Mouse (Mus musculus): Measurements from ENCODE around the gene Tmem106c. TPM values are rescaled to one million over a fixed set of nuclear protein-coding genes. Genes with fewer than 3 reads are reported as not detected.

Tmem106c gene
- total RNA-seq, 2 experiments from 2014 or later, result 50.6 to 61.7 TPM

DNA sequence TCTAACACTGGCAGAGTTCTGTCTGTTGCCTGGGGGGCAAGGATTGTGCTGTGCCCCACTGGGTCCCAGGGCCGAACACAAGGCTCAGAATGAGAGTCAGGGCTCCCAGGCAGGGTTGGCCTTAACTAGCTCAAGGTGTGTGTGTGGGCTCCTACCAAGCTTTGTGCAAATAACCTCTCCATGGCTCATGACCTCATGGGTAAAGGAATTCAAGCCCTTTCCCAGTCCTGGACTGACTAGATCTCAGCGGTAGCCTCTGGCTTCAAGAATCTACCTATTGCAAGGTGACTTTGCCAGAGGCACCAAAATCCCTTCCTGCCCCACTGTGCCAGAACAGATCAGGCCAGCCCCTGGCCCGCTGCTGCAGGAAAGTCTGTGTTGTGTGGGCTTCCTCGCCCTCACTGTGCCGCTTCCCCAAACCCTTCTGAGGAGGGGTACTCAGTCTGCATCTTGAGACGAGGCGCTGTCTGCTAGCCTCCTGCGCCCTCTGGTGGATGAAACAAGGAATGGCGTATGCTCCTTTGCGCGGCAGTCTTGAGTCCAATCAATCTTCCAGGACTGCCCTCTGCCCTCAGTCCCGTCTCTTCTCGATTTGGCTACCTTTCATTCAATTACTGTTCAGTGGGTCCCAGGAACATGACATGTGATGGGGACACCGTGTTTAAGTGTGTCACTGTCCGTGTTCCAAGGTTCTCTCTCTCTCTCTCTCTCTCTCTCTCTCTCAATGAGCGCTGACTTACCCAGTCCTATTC, 11.7 kb upstream of the Tmem106c start:
- DNase-seq, result peak; percentile 60 to 61

DNA sequence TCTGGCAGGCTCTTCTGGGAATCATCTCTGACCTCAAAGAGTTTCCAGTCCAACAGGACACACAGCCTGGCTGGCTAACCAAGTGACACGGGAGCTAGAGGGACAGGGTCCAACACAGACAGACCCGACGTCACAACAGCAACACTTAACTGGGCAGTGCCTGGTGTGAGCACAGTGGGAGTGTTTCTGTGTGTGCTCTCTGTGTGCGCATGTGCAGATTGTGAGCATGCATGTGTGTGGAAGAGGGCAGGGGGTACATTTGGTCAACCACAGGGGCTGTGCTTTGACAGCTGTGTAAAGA, 11.2 kb upstream of the Tmem106c start:
- no peak for DNase-seq

GRCm38 (mm10) chr15:97954671-97955070, 9.3 kb upstream of the Tmem106c start:
- DNase-seq, result no peak

GRCm38 (mm10) chr15:97955286-97955685, 8.7 kb upstream of the Tmem106c start:
- no peak for DNase-seq

- no peak for DNase-seq
Observed at GRCm38 (mm10) chr15:97955742-97956141, 8.3 kb upstream of the Tmem106c start.

- no peak for DNase-seq
Observed at GRCm38 (mm10) chr15:97956416-97956815, 7.6 kb upstream of the Tmem106c start.

- peak in 1 of 2 experiments; percentile 9 for DNase-seq
Observed at GRCm38 (mm10) chr15:97963329-97963988, 541 bp upstream of the Tmem106c start.

- no peak for DNase-seq
Observed at GRCm38 (mm10) chr15:97964836-97965187, 812 bp downstream of the Tmem106c start.

- DNase-seq, result no peak
Observed at GRCm38 (mm10) chr15:97965311-97966045, 1.5 kb downstream of the Tmem106c start.

DNA sequence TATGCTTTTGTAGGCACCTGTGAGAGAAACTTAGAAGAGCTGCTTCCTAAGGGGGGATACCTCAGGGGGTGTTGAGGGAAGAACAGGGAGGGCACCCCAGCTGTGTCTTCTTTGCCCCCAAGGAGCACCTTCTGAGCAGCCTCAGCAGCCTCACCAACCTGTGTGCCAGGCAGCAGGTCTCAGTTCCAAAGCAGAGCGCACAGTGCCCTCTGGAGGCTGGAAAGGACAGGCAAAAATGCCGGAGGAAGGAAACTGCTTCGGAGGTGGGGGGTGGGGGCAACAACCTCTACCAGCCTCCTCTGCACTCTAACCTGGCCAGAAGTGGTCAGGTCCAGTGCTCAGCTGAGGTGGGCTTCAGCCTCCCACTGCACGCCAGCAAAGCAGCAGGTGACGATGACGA, 6.3 kb downstream of the Tmem106c start:
- DNase-seq, result peak; percentile 20 to 52

GRCm38 (mm10) chr15:97972580-97972979, 8.6 kb downstream of the Tmem106c start:
- no peak for DNase-seq

- DNase-seq, result no peak
Observed at GRCm38 (mm10) chr15:97973248-97974005, 9.4 kb downstream of the Tmem106c start.

DNA sequence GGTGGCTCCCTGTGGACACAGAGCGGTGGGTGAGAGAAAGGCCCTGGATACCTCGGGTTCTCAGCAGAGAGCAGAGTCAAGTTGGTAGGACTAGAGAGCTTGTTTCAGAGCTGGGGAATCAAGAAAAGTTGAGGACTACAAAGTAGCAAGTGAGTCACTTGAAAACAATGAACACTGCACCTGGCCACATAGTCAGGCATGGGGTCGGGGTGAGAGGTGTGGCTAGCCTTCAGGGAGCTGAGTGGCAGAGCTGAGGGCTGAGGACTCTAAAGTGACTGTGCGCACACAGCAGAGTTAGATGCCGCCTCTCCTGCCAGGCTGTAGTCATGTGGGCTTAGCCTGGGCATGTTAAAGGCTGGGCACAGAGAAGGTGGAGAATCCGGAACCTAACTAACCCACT, 17.6 kb downstream of the Tmem106c start:
- no peak for DNase-seq

- DNase-seq, result no peak
Observed at GRCm38 (mm10) chr15:97989544-97989943, 25.5 kb downstream of the Tmem106c start.

DNA sequence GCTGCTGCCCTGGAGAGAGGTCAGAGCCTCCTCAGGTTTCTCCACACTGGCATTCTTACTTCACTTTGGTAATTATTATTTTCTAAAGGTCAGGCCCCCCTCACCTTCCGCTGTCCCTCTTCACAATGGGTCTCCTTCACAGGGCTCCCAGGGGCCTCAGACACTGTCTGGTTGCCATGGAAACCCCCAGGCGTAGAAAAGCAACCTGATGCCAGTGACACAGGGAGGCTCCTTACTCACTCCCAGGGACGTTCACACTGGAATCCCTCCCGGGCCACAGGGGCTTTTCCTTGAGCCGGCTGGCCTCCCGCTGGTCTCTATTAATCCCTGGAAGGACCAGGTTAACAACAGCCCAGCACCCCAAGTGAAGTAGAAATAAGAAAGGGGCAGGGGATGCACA, 26.1 kb downstream of the Tmem106c start:
- no peak for DNase-seq

DNA sequence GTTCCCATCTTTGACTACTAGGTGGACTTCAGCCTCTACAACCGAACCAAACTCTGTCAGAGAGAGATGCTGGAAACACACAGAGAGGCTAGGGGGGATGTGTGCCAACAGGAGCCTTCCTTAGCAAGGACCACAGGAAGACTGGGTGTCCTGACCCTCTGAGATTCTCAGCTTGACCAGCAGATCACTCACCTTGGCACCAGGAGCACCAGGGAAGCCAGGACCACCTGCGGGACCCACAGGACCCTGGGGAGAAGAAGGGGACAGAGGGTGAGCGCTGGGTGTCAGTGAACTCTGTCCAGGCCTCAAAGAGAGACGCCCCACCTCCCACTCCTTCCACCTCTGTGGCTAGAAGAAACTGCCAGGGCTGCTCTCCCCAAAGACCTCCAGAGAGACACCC, 26.7 kb downstream of the Tmem106c start:
- DNase-seq, result no peak

DNA sequence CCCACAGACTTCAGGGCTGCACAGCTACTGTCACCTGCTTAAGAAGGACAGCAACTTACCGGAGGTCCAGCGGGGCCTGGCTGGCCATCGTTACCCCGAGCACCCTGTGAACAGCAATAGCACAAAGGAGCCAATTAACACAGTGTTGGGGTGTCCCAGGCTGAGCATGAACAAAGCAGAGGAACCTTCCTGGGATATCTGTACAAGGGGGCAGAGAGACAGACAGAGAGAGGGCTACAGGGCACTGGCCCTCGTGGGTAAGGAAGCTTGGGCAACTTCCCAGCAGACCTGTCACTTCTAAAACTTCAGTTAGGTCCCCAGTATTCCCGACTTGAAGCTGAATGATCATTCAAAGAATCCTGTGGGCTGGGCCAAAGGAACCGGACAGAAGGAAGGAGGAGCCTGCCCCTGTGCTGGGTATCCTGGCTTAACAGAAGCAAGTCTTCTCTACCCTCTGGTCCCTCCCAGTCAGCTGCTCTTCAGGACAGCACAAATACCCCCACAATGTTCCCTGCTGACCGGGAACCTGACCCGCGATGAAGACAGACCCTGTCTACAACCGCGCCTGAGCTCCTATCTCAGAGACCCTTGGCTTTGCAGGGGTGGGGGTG, 27.4 kb downstream of the Tmem106c start:
- DNase-seq, result no peak

DNA sequence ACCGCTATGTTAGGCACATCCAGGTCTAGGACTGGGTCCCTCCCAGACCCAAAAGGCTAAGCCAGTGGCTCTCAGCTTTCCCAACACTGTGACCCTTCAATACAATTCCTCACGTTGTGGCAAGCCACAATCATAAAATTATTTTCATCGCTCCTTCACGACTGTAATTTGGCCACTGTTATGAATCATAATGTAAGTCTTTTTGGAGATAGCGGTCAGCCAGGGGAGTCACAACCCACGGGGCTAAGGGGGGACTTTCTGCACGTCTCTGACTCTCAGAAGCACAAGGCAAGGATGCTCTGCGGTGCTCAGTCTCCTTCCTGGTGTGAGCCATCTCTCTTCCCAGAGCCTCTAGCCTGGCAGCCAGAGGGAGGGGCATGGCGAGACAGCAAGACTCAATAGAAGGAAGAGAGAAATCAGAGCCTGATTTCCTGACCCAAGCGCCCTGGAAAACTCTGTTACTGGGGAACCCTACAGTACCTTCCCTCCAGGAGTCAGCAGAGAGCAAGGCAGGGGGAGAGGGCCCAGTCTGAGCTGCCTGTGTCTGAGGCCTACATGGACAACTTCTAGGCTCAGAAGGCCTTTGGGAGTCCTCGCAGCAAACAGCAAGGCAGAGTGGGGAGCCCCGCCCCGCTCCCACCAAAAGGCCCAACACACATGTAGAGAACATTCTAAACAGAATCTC, 28.2 kb downstream of the Tmem106c start:
- DNase-seq, result no peak

GRCm38 (mm10) chr15:97992712-97993286, 28.8 kb downstream of the Tmem106c start:
- DNase-seq, result peak; percentile 70 to 72

- DNase-seq, result no peak
Observed at GRCm38 (mm10) chr15:97996716-97997256, 32.8 kb downstream of the Tmem106c start.

- no peak for DNase-seq
Observed at GRCm38 (mm10) chr15:97999546-97999945, 35.5 kb downstream of the Tmem106c start.

Data from adrenal gland, postnatal 36 days (tissue).